Mouse (Mus musculus): Measurements from ENCODE around the gene Parl. TPM values are rescaled to one million over a fixed set of nuclear protein-coding genes. Genes with fewer than 3 reads are reported as not detected.

The Parl gene
- polyA plus RNA-seq, 1 experiment from 2014 or later, result 143 TPM

Other genes with a start within 250 kb of the Parl start
- 21.0 and 22.3 TPM in 2 replicates for gene Klhl24, start 204.8 kb downstream of the Parl start, polyA plus RNA-seq (2016; fragmentation: Nextera tagmentation; extraction: Ambion mirVana)
- gene Yeats2, start 161.3 kb downstream of the Parl start, polyA plus RNA-seq (2016; fragmentation: Nextera tagmentation; extraction: Ambion mirVana), result 40.1 and 41.2 TPM in 2 replicates
- 1.0 and 1.6 TPM in 2 replicates for gene Map6d1, start 61.0 kb downstream of the Parl start, polyA plus RNA-seq (2016; fragmentation: Nextera tagmentation; extraction: Ambion mirVana)
- not detected in 2 replicates for gene Cyp2ab1, start 23.0 kb upstream of the Parl start, polyA plus RNA-seq (2016; fragmentation: Nextera tagmentation; extraction: Ambion mirVana)
- 57.1 and 59.8 TPM in 2 replicates for gene Abcc5, start 124.0 kb upstream of the Parl start, polyA plus RNA-seq (2016; fragmentation: Nextera tagmentation; extraction: Ambion mirVana)
- gene Eif2b5, start 196.4 kb upstream of the Parl start, polyA plus RNA-seq (2016; fragmentation: Nextera tagmentation; extraction: Ambion mirVana), result 158 and 160 TPM in 2 replicates
- gene Dvl3, start 214.6 kb upstream of the Parl start, polyA plus RNA-seq (2016; fragmentation: Nextera tagmentation; extraction: Ambion mirVana), result 28.8 and 30.5 TPM in 2 replicates
- 628 and 638 TPM in 2 replicates for gene Ap2m1, start 233.1 kb upstream of the Parl start, polyA plus RNA-seq (2016; fragmentation: Nextera tagmentation; extraction: Ambion mirVana)
- gene Abcf3, start 246.2 kb upstream of the Parl start, polyA plus RNA-seq (2016; fragmentation: Nextera tagmentation; extraction: Ambion mirVana), result 58.3 and 62.6 TPM in 2 replicates